In the genomic region with DNA sequence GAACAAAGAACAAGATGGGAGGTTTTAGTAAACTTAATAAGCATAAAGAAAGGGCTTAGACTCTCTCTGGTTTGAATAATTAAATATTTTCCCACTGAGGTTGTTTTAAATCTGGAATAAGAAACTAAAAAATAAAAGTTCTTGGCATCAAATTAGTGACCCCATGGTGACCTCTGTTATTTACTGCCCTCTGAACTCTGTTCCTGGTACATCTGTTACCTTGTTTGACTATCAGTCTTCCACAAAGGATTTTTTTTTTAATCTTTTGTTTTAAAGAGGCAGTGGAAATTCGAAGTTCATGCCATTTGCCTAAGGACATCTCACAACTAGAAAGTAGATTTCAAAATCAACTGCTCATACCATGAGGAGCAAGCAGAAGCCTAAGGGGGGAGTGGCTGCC, we compare ENCODE assay signal across 21 mouse cellular contexts.
A peak's percentile ranks its signal among the peaks of the same experiment; 100 is the strongest.
DNase-seq lines count a peak whose midpoint lies in the region; ATAC-seq and TF ChIP-seq lines count a peak whose summit lies in the region.
"Had no signal": no experiment of that assay in that cellular context is flagged by ENCODE, and none has a peak within 500 bp of the region (broad histone marks: within the 10 kb centered on the region; RNA-seq: fewer than 3 reads in every experiment).

No protein-coding gene starts in this region.

- H3K4me2 ChIP-seq in liver, embryonic 12.5 days, result no peak overlapping the region

- no peaks in the 10 kb centered on the region for H3K27me3 ChIP-seq in kidney, adult 2 months (replicated peaks; ENCODE audit: control insufficient read depth, insufficient read depth, low read length)
- H3K27me3 ChIP-seq in liver, adult 2 months (ENCODE audit: control insufficient read depth, insufficient read depth, low read length), result no peaks in the 10 kb centered on the region
- H3K27me3 ChIP-seq in liver, embryonic 12.5 days (replicated peaks), result no peaks in the 10 kb centered on the region
- H3K27me3 ChIP-seq: Patski had no signal

- no peaks in the 10 kb centered on the region for H3K9me3 ChIP-seq in liver, embryonic 12.5 days (replicated peaks)

- no peak overlapping the region for H3K4me3 ChIP-seq in gastrocnemius, adult 2 months
- no peak overlapping the region for H3K4me3 ChIP-seq in kidney, adult 2 months (ENCODE audit: insufficient read depth, low read depth, low read length)
- H3K4me3 ChIP-seq in liver, adult 2 months (ENCODE audit: insufficient read depth, low read depth, low read length), result no peak overlapping the region
- no peak overlapping the region for H3K4me3 ChIP-seq in liver, embryonic 12.5 days

- H3K27ac ChIP-seq in gastrocnemius, adult 2 months, result peak overlapping the region; percentile 8; the same call in 1 of the 2 replicates
- H3K27ac ChIP-seq in kidney, adult 2 months (ENCODE audit: insufficient read depth, low read depth, low read length), result no peak overlapping the region
- H3K27ac ChIP-seq in liver, adult 2 months (replicated peaks; ENCODE audit: insufficient read depth, low read depth, low read length), result peak overlapping the region; percentile 43
- no peak overlapping the region for H3K27ac ChIP-seq in liver, embryonic 12.5 days

- no peak for ATAC-seq in liver, embryonic 12.5 days
- ATAC-seq: activated CD4-positive, CD25-positive, alpha-beta regulatory T cell, adult 4 months; CD4-positive, CD25-positive, alpha-beta regulatory T cell, adult 4 months; Patski had no signal

- 43% methylated on average over 1 of the region's 1 CpGs for WGBS in kidney, adult 2 months
- WGBS in liver, adult 2 months, result 14% methylated on average over 1 of the region's 1 CpGs
- WGBS in liver, embryonic 12.5 days (ENCODE audit: insufficient replicate concordance), result 25% methylated on average over 1 of the region's 1 CpGs

- no peaks in the 10 kb centered on the region for H3K79me2 ChIP-seq in liver, adult 2 months (ENCODE audit: control insufficient read depth, insufficient read depth, low read length)

- no peak for TF ChIP-seq POLR2A in kidney, adult 2 months (IDR thresholded peaks at IDR 0.05; ENCODE audit: low read depth, low read length)
- TF ChIP-seq POLR2A in liver, adult 2 months (IDR thresholded peaks at IDR 0.05; ENCODE audit: extremely low read depth, insufficient read depth, low read length), result no peak

- peaks cover 6% of the 10 kb centered on the region; the same call in 1 of the 2 replicates for H3K4me1 ChIP-seq in kidney, adult 2 months (ENCODE audit: control insufficient read depth, insufficient read depth, low read length)
- H3K4me1 ChIP-seq in liver, adult 2 months (ENCODE audit: control insufficient read depth, insufficient read depth, low read length), result peaks cover 13% of the 10 kb centered on the region; the same call in 1 of the 2 replicates
- no peaks in the 10 kb centered on the region for H3K4me1 ChIP-seq in liver, embryonic 12.5 days

- H3K9ac ChIP-seq in liver, adult 2 months (ENCODE audit: low read depth, low read length), result no peak overlapping the region
- no peak overlapping the region for H3K9ac ChIP-seq in liver, embryonic 12.5 days

- TF ChIP-seq CTCF in gastrocnemius, adult 2 months (IDR thresholded peaks at IDR 0.05), result no peak
- no peak for TF ChIP-seq CTCF in kidney, adult 2 months (conservative IDR thresholded peaks at IDR 0.05; ENCODE audit: insufficient read depth, insufficient read length, low read depth, low read length)
- TF ChIP-seq CTCF in liver, adult 2 months (IDR thresholded peaks at IDR 0.05; ENCODE audit: low read depth, low read length), result no peak

- DNase-seq in gastrocnemius, adult 2 months, result no peak
- no peak for DNase-seq in gastrocnemius, postnatal 36 days
- DNase-seq in kidney, adult 2 months, result peak; percentile 55
- DNase-seq in kidney, postnatal 25 days, result no peak
- DNase-seq in kidney, adult 9 months, result peak; percentile 64
- DNase-seq in kidney, postnatal 10 days, result no peak
- DNase-seq in liver, adult 2 months (ENCODE audit: extremely low read depth, low read depth, low spot score), result peak; percentile 86
- DNase-seq: adrenal gland, adult 2 months; adrenal gland, adult 8-10 months; adrenal gland, postnatal 10 days; adrenal gland, postnatal 14 days; adrenal gland, postnatal 25 days; adrenal gland, postnatal 36 days; B cell, adult 2 months; cerebellum, adult 11 months; cerebellum, adult 11-12 months had no signal

- intact Hi-C loops in gastrocnemius, adult 2 months (cut with DNase I), result no loop called here
- intact Hi-C loops in gastrocnemius, postnatal 36 days (cut with DNase I), result no loop called here

- H3K36me3 ChIP-seq in kidney, adult 2 months (ENCODE audit: control insufficient read depth, insufficient read depth, low read length), result no peaks in the 10 kb centered on the region
- H3K36me3 ChIP-seq in liver, adult 2 months (ENCODE audit: control insufficient read depth, insufficient read depth, low read length), result no peaks in the 10 kb centered on the region
- no peaks in the 10 kb centered on the region for H3K36me3 ChIP-seq in liver, embryonic 12.5 days
- H3K36me3 ChIP-seq: G1E had no signal

Comparison
In these comparisons a context has a peak if more than half of its experiments do, and no peak if none do; other contexts are left out.
1. DNase-seq: peak in kidney, adult 2 months (single experiment), kidney, adult 9 months (single experiment) and liver, adult 2 months (single experiment); none in gastrocnemius, adult 2 months (single experiment), gastrocnemius, postnatal 36 days (0 of 2), kidney, postnatal 25 days (0 of 2) and kidney, postnatal 10 days (single experiment).
2. H3K27ac ChIP-seq: peak in gastrocnemius, adult 2 months (single experiment) and liver, adult 2 months (single experiment); none in kidney, adult 2 months (single experiment) and liver, embryonic 12.5 days (single experiment).